Mouse (Mus musculus) intestine, embryonic 16.5 days (tissue): ENCODE results near the gene B3galnt2. TPM values are rescaled to one million over a fixed set of nuclear protein-coding genes. Genes with fewer than 3 reads are reported as not detected.
"Not testable (repeated sequence)": the region's sequence is repeated elsewhere in the genome, so short reads cannot be mapped to it uniquely, and the experiment has no call there.

Experiments
- ATAC-seq: fragments of 200-750 bp; cut with Nextera tagmentation; 2 replicates; pipeline ENCODE4 v1.8.0; 2017; ENCODE audit warnings: moderate TSS enrichment, moderate library complexity
- H3K27ac ChIP-seq: fragments of 300-500 bp; sonication (generic); 2 replicates; pipeline ENCODE4 v1.5.1; 2014; ENCODE audit warnings: mild to moderate bottlenecking, low read length
- H3K27me3 ChIP-seq: fragments of 300-500 bp; sonication (generic); replicated peaks from 2 replicates; pipeline ENCODE4 v1.6.1; 2014; ENCODE audit warnings: low read length, control low read depth, mixed read lengths; ENCODE audit not compliant: control insufficient read depth, insufficient read depth
- H3K36me3 ChIP-seq: fragments of 300-500 bp; sonication (generic); 2 replicates; pipeline ENCODE4 v1.6.1; 2014; ENCODE audit warnings: low read length, control low read depth; ENCODE audit not compliant: control insufficient read depth, insufficient read depth
- H3K4me1 ChIP-seq: fragments of 300-500 bp; sonication (generic); 2 replicates; pipeline ENCODE4 v1.6.1; 2014; ENCODE audit warnings: low read length, control low read depth, mixed read lengths; ENCODE audit not compliant: control insufficient read depth, insufficient read depth
- H3K4me2 ChIP-seq: fragments of 300-500 bp; sonication (generic); 2 replicates; pipeline ENCODE4 v1.6.1; 2014; ENCODE audit warnings: low read depth, low read length, control low read depth
- H3K4me3 ChIP-seq: fragments of 300-500 bp; sonication (generic); 2 replicates; pipeline ENCODE4 v1.5.1; 2014; ENCODE audit warnings: mild to moderate bottlenecking, low read length
- H3K9ac ChIP-seq: fragments of 300-500 bp; sonication (generic); 2 replicates; pipeline ENCODE4 v1.6.1; 2014; ENCODE audit warnings: low read depth, low read length
- H3K9me3 ChIP-seq: fragments of 300-500 bp; sonication (generic); 2 replicates; pipeline ENCODE4 v1.6.1; 2016; ENCODE audit warnings: low read length, control low read depth; ENCODE audit not compliant: control insufficient read depth
- WGBS: fragments of 180-500 bp; shearing (Covaris S2); extraction: QIAGEN DNeasy Blood & Tissue Kit; methylation state at CpG from one replicate; pipeline ENCODE4 v1.1.7; 2014; 5-methylcytosine and 5-hydroxymethylcytosine counted together
- polyA plus RNA-seq: library from polyadenylated mRNA; unstranded; fragments of >200 nt; fragmentation: Nextera tagmentation; extraction: Ambion mirVana; gene quantifications from 2 replicates; pipeline ENCODE4 v1.2.1, GENCODE M21; 2015

Gene B3galnt2
- polyA plus RNA-seq, 1 experiment from 2014 or later: 30.0 TPM

- Histone ChIP-seq H3K9me3 (no peaks in the 10 kb centered on the region), H3K4me2 (no peak overlapping the region), H3K9ac (no peak overlapping the region), H3K36me3 (no peaks in the 10 kb centered on the region), H3K4me1 (no peaks in the 10 kb centered on the region), H3K27ac (no peak overlapping the region), H3K27me3 (no peaks in the 10 kb centered on the region), H3K4me3 (no peak overlapping the region)
- WGBS: 75% methylated on average over 19 of the region's 19 CpGs
- ATAC-seq: no peak
Observed at GRCm38 (mm10) chr13:13965388-13965964, 11.2 kb downstream of the B3galnt2 start.

GRCm38 (mm10) chr13:13966172-13966571, 11.9 kb downstream of the B3galnt2 start:
- Histone ChIP-seq H3K27ac (no peak overlapping the region), H3K4me3 (no peak overlapping the region), H3K27me3 (no peaks in the 10 kb centered on the region), H3K4me1 (no peaks in the 10 kb centered on the region), H3K4me2 (no peak overlapping the region), H3K36me3 (no peaks in the 10 kb centered on the region), H3K9me3 (no peaks in the 10 kb centered on the region), H3K9ac (no peak overlapping the region)
- WGBS: 67% methylated on average over 4 of the region's 4 CpGs
- ATAC-seq: no peak

- H3K4me3 ChIP-seq: no peak overlapping the region
- H3K9ac ChIP-seq: no peak overlapping the region
- no peaks in the 10 kb centered on the region for H3K36me3 ChIP-seq
- H3K27me3 ChIP-seq: no peaks in the 10 kb centered on the region
- no peaks in the 10 kb centered on the region for H3K9me3 ChIP-seq
- no peaks in the 10 kb centered on the region for H3K4me1 ChIP-seq
- ATAC-seq: peak; percentile 99
- H3K27ac ChIP-seq: no peak overlapping the region
- no peak overlapping the region for H3K4me2 ChIP-seq
- WGBS: 77% methylated on average over 4 of the region's 4 CpGs
Observed at GRCm38 (mm10) chr13:13968629-13969111, 14.4 kb downstream of the B3galnt2 start.

DNA sequence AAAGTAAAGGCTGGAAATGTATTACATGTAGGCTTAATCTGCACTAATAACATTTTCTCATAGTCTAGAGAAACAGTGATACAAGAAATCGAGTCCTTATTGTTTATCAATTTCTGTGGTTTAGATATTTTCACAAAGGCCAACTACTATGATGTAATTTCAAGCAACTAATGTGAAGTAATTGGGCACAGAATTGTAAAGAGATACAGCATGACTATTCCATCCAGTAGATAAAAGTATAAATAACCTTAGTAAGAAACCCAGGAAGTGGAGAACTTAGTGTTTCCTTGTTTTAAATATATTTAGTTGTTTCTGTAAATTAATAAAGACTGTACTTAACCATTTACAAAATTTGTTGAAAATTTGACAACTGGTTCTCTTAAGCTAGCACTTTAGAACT, 15.5 kb downstream of the B3galnt2 start:
- H3K36me3 ChIP-seq: no peaks in the 10 kb centered on the region
- H3K9ac ChIP-seq: no peak overlapping the region
- H3K27me3 ChIP-seq: no peaks in the 10 kb centered on the region
- H3K4me1 ChIP-seq: no peaks in the 10 kb centered on the region
- no peaks in the 10 kb centered on the region for H3K9me3 ChIP-seq
- H3K4me2 ChIP-seq: no peak overlapping the region
- no peak overlapping the region for H3K27ac ChIP-seq
- H3K4me3 ChIP-seq: no peak overlapping the region
- no peak for ATAC-seq
- 84% methylated on average over 1 of the region's 1 CpGs for WGBS

DNA sequence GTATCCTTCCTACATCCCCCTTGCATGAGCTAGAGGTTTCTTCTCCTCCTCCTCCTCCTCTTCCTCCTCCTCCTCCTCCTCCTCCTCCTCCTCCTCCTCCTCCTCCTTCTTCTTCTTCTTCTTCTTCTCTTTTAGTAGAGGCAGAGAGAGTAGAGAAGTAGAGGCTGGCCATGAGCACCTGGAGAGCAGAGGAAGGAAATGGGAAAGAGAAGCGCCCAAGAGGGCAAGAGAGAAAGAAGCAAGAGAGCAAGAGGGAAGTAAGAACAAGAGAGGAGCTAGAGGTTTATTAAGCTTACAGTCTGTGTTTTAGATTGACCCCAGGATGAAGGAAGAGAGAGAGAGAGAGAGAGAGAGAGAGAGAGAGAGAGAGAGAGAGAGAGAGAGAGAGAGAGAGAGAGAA, 27.6 kb downstream of the B3galnt2 start:
- 76% methylated on average over 1 of the region's 1 CpGs for WGBS
- not testable (repeated sequence) for H3K9me3 ChIP-seq, H3K27me3 ChIP-seq

DNA sequence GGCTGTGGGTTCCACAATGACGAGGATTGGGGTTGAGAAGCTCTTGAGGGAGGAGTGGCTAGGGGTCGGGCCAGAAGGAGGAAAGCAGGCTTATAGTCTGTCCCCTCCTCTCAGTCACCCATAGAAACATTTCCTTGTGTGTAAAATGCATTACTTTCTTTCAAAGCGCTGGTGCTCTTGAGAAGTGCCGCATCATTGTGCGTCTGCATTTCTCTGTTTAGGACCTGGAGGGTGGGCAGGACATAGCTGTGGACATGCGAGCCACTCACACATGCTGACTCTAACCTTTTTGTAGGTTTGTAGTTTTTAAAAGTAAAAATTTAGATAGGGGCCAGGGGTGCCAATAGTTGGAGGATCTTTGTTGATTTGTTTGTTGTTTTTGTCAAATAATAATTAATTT, 29.3 kb downstream of the B3galnt2 start:
- WGBS: 88% methylated on average over 6 of the region's 6 CpGs
- no peaks in the 10 kb centered on the region for H3K4me1 ChIP-seq
- ATAC-seq: no peak

More for the DNA sequence above, 27.6 kb downstream of the B3galnt2 start:
- H3K4me2 ChIP-seq, H3K4me3 ChIP-seq, H3K9ac ChIP-seq, H3K4me1 ChIP-seq, ATAC-seq, H3K36me3 ChIP-seq, H3K27ac ChIP-seq: not testable (repeated sequence)

GRCm38 (mm10) chr13:13989135-13989534, 34.9 kb downstream of the B3galnt2 start:
- no peak overlapping the region for H3K27ac ChIP-seq
- no peak overlapping the region for H3K9ac ChIP-seq
- no peaks in the 10 kb centered on the region for H3K27me3 ChIP-seq
- H3K36me3 ChIP-seq: no peaks in the 10 kb centered on the region
- H3K4me2 ChIP-seq: no peak overlapping the region
- no peak overlapping the region for H3K4me3 ChIP-seq
- ATAC-seq: no peak
- H3K4me1 ChIP-seq: no peaks in the 10 kb centered on the region
- 80% methylated on average over 2 of the region's 2 CpGs for WGBS
- H3K9me3 ChIP-seq: no peaks in the 10 kb centered on the region

More for the DNA sequence above, 29.3 kb downstream of the B3galnt2 start:
- no peaks in the 10 kb centered on the region for H3K9me3 ChIP-seq
- no peaks in the 10 kb centered on the region; the same call in 1 of the 2 replicates for H3K36me3 ChIP-seq
- H3K9ac ChIP-seq: no peak overlapping the region
- H3K27ac ChIP-seq: no peak overlapping the region
- H3K4me2 ChIP-seq: no peak overlapping the region
- no peaks in the 10 kb centered on the region for H3K27me3 ChIP-seq
- H3K4me3 ChIP-seq: no peak overlapping the region

GRCm38 (mm10) chr13:13990391-13990790, 36.1 kb downstream of the B3galnt2 start:
- ATAC-seq: no peak
- Histone ChIP-seq H3K36me3 (no peaks in the 10 kb centered on the region), H3K9ac (no peak overlapping the region), H3K27me3 (no peaks in the 10 kb centered on the region), H3K4me2 (no peak overlapping the region), H3K9me3 (no peaks in the 10 kb centered on the region), H3K27ac (no peak overlapping the region), H3K4me1 (no peaks in the 10 kb centered on the region), H3K4me3 (no peak overlapping the region)
- WGBS: 72% methylated on average over 2 of the region's 2 CpGs

GRCm38 (mm10) chr13:13993041-13993440, 38.8 kb downstream of the B3galnt2 start:
- no peaks in the 10 kb centered on the region for H3K9me3 ChIP-seq
- H3K9ac ChIP-seq: no peak overlapping the region
- H3K4me1 ChIP-seq: no peaks in the 10 kb centered on the region
- no peaks in the 10 kb centered on the region for H3K36me3 ChIP-seq
- H3K4me2 ChIP-seq: no peak overlapping the region
- 77% methylated on average over 3 of the region's 3 CpGs for WGBS
- no peak overlapping the region for H3K4me3 ChIP-seq
- H3K27ac ChIP-seq: no peak overlapping the region
- no peak for ATAC-seq
- no peaks in the 10 kb centered on the region for H3K27me3 ChIP-seq

DNA sequence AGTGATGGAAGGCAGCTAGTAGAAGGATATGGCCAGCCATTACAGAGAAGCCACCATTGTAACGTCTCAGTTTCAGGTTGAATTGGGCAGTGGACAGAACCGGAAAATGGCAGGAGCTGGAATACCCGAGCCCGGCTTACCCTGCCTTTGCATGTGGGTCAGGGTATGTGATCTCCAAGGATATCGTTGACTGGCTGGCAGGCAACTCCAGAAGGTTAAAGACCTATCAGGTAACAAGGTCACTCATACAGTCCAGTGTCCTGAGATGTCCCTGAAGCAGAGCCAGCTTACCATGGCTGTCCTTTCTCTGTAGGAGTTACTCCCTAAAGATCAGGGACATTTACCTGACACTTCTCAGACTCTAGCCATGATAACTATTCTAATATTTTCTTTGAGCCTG, 40.8 kb downstream of the B3galnt2 start:
- no peak overlapping the region for H3K27ac ChIP-seq
- H3K9me3 ChIP-seq: no peaks in the 10 kb centered on the region
- H3K4me2 ChIP-seq: no peak overlapping the region
- no peak overlapping the region for H3K4me3 ChIP-seq
- H3K9ac ChIP-seq: no peak overlapping the region
- ATAC-seq: no peak
- no peaks in the 10 kb centered on the region for H3K4me1 ChIP-seq
- H3K27me3 ChIP-seq: no peaks in the 10 kb centered on the region
- WGBS: 89% methylated on average over 5 of the region's 5 CpGs
- H3K36me3 ChIP-seq: peaks cover 4% of the 10 kb centered on the region; the same call in 1 of the 2 replicates
